Mouse (Mus musculus) T-helper 17 cell (primary cell): ENCODE measurements around the gene Sptb.

Experiments
- in situ Hi-C, 2 experiments: fragments of 300-600 bp; cut with MboI, MseI; formaldehyde crosslinking; loops; 1 replicate in 1 of 2; 2 replicates in 1 of 2; pipeline ENCODE4 v1.15.1; 2025; ENCODE audit warnings: high pct_unique_total_duplicates in 2 of 2

The Sptb gene

GRCm38 (mm10) chr12:76675364-76675763, 35.0 kb downstream of the Sptb start:
- in situ Hi-C loops, result no loop called here

DNA sequence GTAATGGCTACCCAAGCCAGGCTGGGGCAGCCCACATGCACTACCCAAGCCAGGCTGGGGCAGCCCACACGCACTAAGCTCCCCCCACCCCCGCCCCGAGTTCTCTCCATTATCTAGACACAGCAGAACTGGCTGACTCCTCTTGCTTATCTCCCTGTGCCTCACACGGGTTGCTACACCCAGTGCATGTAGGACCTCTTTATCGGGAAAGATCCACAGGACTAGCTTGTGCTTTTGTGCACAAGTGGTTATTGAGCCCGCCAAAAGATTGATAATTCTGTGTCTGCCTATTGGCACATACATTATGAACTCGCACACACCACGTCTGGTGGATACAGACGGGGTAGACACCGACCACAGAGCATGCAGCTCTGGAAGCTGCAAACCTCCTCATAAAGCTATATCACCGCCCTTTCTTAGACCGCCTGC, 36.5 kb downstream of the Sptb start:
- in situ Hi-C loops, result no loop called here

GRCm38 (mm10) chr12:76672008-76672407, 38.3 kb downstream of the Sptb start:
- in situ Hi-C loops, result no loop called here

DNA sequence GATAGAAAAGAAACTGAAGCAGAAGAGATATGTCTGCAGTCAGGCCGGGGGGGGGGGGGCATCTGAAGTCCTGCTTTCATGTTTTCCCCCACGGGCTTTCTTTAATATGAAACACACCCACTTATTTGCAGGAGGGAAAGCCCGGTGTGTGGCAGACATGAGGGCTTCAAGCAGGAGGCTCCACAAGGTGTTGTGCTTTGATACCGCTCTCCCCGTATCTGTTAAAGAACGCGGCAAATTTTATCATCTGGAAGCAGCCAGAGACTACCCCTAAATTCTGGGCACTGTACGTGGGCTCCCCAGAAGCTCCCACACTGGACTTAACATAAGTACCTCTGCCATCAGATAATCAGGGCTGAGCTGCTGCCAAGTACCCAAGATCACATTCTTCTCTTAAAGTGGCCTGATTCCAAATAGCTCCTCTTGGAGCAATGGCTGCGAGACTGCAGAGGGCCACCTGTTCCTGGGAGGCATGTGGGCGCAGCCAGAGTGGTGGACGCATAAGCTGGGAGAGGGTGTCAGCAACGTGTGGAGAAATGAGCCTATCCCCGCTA, 39.7 kb downstream of the Sptb start:
- in situ Hi-C loops, result no loop called here

DNA sequence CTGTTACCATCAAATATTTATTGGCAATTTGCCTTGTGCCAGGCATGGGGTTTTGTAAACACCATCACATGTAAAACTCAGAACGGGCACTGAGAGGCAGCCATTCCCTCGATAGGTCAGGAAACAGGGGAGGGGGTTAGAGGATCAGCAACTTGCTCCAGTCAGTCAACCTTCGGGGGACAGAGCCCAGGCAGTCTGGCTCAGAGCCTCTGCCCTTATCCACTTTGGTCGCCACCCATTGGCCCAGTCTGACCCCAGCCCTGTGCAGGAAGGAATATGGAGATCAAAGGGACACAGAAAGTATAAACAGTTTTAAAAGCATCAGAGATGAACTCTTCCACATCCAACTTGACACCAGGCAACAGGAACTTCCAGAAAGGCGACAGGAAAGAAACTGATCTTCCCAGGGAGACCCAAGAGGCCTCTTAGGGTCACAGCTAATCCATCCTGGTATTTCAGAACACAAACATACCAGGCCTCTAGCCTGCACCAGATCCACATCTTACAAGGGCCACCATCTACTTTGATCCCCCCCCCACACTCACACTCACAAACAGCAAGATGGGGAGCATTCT, 40.3 kb downstream of the Sptb start:
- in situ Hi-C loops, result no loop called here

DNA sequence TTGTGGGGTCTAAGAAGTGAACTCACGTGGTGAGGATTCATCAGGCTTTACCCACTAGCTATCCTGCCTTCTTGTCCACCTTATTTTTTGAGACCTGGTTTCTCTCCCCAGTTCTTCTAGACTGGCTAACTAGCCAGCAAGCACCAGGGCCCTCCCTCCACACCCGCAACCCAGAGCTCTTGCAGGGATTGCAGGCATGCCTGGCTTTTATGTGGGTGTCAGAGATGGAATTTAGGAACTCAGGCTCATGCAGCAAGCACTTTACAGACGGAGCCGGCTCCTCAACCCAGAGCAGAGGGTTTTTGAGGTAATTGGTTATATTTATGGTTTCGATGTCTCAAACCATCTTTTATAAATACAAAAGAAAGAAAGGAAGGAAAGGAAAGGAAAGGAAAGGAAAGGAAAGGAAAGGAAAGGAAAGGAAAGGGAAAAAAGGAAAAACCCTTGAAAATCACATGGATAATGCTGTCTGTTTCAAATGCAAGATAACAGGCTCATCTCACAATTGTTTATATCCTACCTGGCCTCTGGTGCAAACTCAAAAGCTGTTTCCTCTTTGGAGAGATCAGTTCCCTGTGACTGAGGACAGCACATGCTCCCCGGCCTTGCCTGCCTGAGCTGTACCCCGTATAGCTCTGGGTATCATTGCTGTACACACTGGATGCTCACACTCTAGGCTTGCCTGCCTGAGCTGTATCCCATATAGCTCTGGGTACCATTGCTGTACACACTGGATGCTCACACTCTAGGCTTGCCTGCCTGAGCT, 41.5 kb downstream of the Sptb start:
- in situ Hi-C loops, result no loop called here

- in situ Hi-C loops, result loop anchor here in 1 of 2 experiments (10.0 kb wide), 1 partner anchor 153 kb away; no protein-coding TSS in a partner anchor
Observed at GRCm38 (mm10) chr12:76651788-76652345, 58.5 kb downstream of the Sptb start.

- in situ Hi-C loops, result loop anchor here (5.0 to 10.0 kb wide), 5 partner anchors 65 to 155 kb away; partner anchors contain the start of gene Gpx2 (in 1 of the 2)
Observed at GRCm38 (mm10) chr12:76649708-76650687, 60.3 kb downstream of the Sptb start.

GRCm38 (mm10) chr12:76645222-76646110, 64.9 kb downstream of the Sptb start:
- in situ Hi-C loops, result loop anchor here (5.0 to 10.0 kb wide), 4 partner anchors 61 to 152 kb away; partner anchors contain the start of gene Gpx2 (in 1 of the 2)

DNA sequence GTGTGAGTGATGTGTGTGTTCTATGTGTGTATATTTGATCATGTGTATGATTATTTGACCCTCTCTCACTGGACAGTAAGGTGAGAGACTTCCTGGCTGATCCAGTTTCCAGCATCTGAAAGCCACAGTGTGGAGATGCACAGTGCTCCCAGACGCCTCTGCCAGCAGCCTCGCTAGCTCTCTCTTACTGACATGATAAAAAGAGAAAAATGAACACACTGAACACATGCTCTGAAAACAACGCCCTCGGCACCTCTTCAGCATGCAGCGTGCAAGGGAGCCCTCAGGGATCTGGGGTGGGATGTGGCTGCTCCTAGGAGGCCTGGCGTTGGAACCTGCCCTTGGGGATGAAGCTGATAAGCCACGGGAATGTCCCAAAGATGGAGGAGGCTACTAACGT, 66.7 kb downstream of the Sptb start:
- in situ Hi-C loops, result loop anchor here in 1 of 2 experiments (10.0 kb wide), 2 partner anchors 59 to 141 kb away; no protein-coding TSS in a partner anchor

DNA sequence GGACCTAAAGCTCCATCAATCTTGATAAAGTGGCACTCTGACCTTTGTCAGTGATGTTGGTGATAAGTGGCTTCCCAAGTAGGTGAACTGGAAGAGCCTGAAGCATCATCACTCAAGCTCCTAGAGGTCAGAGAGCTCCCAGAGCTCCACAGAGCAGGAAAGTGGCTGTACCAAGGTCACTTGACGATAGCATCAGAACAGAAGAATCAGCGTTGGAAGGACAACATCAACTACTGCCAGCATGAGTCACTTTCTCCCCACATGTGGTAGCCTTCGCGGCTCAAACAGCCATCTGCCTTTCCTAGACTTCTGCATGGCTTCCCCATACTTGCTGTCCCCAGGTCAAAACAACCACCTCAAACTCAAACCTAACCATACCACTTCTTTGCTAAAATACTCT, 67.7 kb downstream of the Sptb start:
- in situ Hi-C loops, result loop anchor here in 1 of 2 experiments (10.0 kb wide), 2 partner anchors 58 to 142 kb away; no protein-coding TSS in a partner anchor

GRCm38 (mm10) chr12:76640620-76641019, 69.7 kb downstream of the Sptb start:
- in situ Hi-C loops, result loop anchor here in 1 of 2 experiments (10.0 kb wide), 2 partner anchors 56 to 144 kb away; no protein-coding TSS in a partner anchor

GRCm38 (mm10) chr12:76634899-76635693, 75.3 kb downstream of the Sptb start:
- in situ Hi-C loops, result no loop called here

GRCm38 (mm10) chr12:76623374-76623773, 87.0 kb downstream of the Sptb start:
- in situ Hi-C loops, result loop anchor here in 1 of 2 experiments (5.0 kb wide), 1 partner anchor 756 kb away; no protein-coding TSS in a partner anchor

- in situ Hi-C loops, result loop anchor here in 1 of 2 experiments (5.0 kb wide), 1 partner anchor 753 kb away; no protein-coding TSS in a partner anchor
Observed at GRCm38 (mm10) chr12:76619847-76620246, 90.5 kb downstream of the Sptb start.

- in situ Hi-C loops, result no loop called here
Observed at GRCm38 (mm10) chr12:76618175-76618574, 92.2 kb downstream of the Sptb start.

DNA sequence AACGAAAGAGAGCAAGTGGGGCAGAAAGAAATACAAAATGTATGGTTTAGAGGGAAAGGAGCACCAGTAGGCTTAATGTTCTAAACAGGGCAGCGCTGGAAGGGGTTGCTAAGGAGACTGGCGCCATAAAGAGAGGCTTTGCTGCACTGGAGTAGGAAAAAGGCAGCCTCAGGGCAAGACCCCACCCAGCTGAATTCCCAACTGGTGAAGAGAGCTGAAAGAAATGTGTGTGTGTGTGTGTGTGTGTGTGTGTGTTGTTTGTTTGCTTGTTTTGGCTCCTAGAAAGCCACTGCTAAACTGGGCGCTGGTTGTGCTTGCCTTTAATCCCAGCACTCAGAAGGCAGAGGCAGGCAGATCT, 94.8 kb downstream of the Sptb start:
- in situ Hi-C loops, result no loop called here

DNA sequence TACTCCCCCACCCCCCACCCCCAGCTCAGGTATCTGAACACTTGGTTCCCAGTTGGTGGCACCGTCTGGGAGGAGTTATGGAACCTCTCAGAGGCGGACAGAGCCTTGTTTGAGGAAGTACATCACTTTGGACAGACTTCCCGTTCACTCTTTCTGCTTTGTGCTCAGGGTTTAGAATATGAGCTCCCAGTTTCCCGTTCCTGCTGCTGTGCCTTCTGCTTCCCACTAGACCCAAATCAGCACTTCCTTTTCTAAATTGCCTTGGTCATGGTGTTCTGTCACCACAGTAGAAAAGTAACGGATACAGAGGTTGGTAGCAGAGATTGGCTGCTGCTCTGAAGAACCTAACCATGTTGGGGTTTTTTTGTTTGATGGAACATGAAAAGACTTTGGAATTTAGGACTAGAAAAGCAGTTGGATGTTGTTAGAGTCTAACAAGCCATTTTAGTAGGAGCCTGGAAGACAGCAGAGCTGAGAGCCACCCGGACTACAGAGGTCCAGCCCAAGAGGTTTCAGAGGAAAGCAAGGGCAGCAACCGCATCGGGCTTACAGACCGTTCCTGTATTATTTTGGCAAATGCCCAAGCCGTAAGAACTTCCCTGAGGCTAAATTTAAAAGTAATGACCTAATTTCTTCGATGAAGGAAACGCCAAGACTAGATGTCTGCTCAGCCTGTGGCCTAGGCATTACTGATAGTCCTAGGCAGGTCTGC, 95.3 kb downstream of the Sptb start:
- in situ Hi-C loops, result no loop called here
